Mouse (Mus musculus): ENCODE measurements at regions not wholly inside any gene's neighbourhood (a gene's known extent, or its start where the extent isn't known, plus 50 kb on each side); places are given as distances from the start of the nearest gene placed in this dataset.

DNA sequence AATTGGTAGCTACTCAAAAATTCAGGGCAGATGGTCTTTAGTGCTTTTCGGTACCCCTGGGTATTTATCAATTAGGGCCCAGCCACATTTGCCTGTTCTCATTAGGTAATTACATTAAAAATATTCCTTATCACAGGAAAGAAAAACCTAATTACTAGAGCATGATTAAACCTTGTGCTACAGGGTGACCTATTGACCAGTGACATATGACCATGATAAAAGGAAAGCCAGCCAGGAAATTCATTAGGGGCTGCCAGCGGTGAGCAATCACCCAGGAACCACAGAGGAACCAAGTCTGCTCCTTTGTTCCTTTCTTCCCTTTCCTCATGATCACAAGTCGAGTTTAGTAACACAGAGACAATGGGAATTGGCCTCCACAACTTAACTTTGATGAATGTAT is 394.4 kb upstream of the Prickle1 start:
- TF ChIP-seq CTCF (IDR thresholded peaks at IDR 0.05; ENCODE audit: low read depth, low read length), result no peak
- no peak for TF ChIP-seq POLR2A (IDR thresholded peaks at IDR 0.05; ENCODE audit: insufficient read depth, low read length)
- no peak for TF ChIP-seq EP300 (IDR thresholded peaks at IDR 0.05; ENCODE audit: insufficient read depth, low read depth, low read length)
